Mouse (Mus musculus) c-Kit-positive CD71-negative TER-119-negative erythroid progenitor cells, embryonic 14.5 days (primary cell): ENCODE results near the gene Slc4a10.

Experiments used
- DNase-seq: peaks from one replicate; pipeline ENCODE4 v3.0.0-alpha.2; 2013; ENCODE audit warnings: low read depth

The Slc4a10 gene

DNA sequence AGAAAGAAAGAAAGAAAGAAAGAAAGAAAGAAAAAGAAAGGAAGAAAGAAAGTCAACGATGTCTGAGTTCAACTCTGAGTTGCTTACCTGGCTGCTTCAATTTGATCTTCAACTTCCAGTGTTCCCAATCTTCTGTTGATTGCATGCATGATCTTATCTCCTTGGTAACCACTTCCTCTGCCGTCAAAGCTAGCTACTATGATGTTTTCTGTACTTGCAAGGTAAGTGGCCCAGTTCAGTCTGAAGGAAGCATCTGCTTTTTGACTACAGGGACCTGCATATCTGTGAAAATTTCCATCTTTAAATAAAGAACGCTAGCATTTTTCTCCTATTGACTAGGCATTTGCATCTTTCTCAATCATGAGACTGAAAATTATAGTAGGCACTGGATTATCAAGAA is 305.8 kb downstream of the Slc4a10 start:
- DNase-seq, result no peak

DNA sequence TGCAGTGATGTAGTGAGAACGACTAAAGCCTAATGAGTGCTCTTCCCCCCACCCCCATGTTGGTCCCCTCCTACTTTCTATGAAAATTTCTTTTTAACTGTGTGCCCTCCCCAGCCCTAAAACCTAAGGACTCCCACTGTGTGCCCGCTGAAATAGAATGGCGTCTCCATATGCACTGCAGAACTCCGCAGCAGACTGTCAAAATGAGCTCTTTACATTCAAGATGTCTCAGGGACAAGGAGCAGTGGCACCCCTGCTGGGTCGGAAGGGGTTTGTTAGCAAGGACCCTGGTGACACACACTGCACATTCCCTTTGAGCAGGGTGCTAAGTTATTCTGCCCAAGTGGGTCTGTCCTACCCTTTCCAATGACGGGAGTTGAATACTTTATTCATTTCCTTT is 309.5 kb downstream of the Slc4a10 start:
- DNase-seq, result no peak

DNA sequence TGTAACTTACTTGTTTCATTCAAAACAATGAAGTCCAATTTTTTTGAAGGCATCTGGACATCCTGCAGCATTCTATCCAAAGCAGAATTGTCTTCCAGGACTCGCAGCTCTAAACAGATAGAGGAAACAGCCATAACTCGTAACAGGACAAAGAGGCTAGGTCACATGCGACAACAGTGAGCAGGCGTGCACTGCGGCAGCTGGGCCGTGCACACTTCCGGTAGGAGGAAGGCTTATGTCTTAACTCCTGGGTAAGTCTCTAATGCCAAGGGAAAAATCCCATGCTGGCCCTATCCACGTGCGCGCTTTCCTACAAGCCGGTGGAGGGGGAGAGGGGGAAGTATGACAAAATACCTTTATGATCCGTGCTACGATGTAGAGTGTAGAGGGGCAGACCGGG is 310.3 kb downstream of the Slc4a10 start:
- no peak for DNase-seq

DNA sequence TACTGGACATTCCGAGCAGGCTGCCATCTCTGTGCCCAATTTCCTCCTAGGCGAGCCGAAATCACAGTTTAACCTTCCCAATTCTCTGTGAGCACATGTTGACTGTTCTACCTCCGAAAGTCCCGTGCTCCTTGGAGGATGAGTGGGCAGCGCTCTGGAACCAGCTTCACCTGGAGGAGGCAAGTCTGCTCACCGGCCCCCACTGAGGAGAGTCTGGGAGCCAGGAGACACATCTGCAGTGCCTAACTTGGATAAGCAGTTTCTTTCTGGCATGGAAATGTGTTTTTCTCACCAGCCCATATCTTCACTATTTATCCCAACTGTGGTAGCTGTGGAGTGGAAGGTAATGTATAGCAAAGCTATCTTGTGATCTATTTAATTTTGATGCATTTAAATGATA is 311.0 kb downstream of the Slc4a10 start:
- DNase-seq, result no peak

DNA sequence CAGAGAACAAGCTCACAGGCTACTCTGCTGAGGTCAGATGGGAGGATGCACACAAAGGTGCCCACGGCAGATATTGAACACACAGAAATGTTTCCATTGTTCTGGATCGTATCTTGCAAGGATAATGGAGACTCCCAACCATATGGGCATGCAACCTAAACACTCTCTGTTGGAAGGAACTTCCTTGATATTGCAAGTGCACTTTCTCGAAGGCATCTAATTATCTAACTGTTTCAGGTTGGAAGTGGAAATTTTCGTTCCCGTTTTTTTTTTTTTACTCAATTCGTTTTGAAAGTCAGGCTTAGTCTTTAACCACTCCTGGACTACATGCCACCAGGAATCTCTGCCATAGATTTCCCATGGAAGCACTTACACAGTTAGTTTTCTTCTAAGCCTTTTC is 314.6 kb downstream of the Slc4a10 start:
- no peak for DNase-seq

DNA sequence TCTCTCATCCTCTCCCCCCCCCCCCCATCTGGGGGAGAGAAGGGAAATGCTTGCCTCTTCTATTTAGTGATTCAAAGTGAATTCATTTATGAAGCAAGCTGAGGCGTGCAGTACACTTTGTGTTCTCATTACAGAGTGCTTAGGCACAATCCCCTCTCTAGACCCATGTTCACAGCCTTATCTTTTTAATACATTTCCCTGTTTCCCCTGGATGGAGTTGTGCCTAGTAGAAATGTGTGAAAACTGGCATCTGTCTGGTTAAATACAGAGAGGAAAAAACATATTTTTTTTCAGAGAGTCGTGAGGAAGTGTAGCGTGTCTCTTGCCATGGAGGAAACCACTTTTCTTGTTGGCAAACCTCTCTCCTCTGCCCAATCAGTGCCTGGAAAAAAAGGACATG is 315.3 kb downstream of the Slc4a10 start:
- no peak for DNase-seq

DNA sequence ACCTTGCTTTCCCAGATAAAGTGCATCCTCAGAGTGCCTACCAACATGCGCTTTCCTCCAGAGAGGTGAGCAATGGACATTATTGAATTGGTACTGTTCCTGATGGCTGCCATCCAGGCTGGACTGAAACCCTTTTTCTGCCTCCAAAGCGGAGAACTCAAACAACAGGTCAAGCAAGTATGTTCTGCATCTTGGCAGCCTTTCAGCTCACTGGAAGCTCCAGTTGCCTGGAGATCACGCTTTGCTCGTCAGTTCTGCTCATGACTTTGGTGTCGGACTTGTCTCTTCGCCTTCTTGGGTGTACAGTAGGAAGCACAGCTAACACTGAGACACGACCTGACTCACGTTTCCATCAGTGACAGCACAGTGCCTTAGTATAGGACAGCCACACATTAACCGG is 315.9 kb downstream of the Slc4a10 start:
- DNase-seq, result no peak

DNA sequence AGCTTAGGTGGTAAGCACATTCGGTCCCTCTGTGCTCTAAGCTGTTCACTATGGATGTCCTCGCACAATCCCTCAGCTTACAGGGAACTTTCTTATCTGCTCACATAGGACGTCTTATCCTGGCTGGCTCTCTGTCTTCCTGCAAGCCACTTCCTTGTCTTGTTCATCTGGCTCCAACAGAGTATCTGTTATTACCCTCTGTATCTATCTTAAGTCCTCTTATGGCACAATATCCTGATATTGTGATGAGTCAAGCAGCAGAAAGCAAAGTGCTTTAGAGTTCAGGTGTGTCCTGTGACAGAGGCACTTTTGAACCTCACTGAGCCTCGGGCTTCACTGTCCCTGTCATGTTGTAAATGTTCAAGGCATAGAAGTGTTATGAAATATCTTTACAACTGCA is 317.3 kb downstream of the Slc4a10 start:
- no peak for DNase-seq

DNA sequence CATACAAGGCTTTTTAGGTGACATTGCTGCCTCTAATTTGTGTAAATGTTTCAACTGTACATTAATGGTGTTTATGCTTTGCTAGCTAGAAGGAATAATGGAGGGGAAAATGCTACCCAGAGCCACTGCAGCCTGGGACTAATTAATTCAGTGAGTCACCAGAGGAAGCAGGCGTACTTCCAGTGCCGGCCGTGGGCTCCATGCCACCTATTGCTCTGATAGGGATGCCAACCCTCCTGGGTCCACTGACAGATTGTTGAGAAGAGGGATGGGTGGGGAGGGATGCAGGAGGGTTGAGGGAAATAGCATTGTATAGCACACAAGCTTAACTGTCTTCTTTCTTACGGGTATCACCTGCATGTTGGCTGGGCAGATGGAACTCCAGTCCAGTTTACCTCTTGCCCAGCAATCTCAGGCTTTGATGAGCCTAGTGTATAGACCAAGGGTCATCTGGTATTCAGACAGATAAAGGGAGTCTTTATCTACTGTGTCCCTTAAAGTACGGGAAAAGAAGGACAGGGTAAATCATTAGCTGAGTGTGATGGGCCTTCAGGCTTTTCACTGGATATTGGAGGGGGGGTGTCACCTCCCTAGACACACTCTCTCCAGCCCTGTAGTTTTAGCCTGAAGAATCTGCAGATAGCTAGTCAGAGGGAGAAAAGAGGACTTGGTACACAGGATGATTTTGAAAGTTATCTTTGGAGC is 322.2 kb downstream of the Slc4a10 start:
- DNase-seq, result no peak

DNA sequence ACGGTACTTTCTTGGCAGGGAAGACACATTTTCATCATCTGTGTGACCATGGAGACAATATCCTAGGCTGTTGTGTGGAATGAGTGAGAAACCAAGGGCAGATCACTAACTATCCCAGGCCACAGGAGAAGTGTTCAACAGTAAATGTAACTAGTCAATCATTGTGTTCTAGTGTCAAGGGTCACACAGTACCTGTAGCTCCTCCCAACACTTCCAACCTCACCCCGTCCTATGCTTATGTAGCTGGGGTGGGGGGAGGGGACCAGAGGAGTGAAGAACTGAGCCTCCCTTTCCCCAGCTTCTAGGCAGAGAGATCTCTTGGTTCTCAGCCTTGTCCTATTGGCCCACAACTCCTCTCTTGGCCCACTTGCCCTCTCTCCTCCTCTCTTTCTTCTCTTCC is 323.8 kb downstream of the Slc4a10 start:
- no peak for DNase-seq

DNA sequence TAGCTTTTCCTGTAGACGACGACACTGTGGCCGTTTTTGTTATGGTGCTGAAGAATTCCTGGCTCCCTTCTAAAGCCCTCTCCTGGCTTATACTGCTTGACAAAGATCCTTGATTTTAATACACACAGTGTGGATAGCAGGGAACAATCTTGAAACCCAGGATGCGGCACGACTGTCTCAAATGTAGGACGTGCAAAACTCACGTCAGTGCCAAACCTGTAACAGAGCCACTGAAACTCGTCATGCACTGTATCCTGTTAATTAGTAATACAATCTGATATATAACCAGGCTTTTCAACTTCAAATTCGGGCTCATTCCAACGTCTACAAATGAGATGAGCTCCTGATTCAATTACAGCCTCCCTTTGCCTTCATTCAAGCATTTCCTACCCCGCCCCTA is 327.4 kb downstream of the Slc4a10 start:
- no peak for DNase-seq
